Mouse (Mus musculus) liver, embryonic 12.5 days (tissue): ENCODE measurements around the gene Med14. TPM values are rescaled to one million over a fixed set of nuclear protein-coding genes. Genes with fewer than 3 reads are reported as not detected.

Source experiments
- ATAC-seq: fragments of 200-750 bp; cut with Nextera tagmentation; 2 replicates; pipeline ENCODE4 v1.8.0; 2017; ENCODE audit warnings: moderate number of reproducible peaks, mild to moderate bottlenecking, moderate library complexity
- H3K27ac ChIP-seq: fragments of 300-500 bp; sonication (generic); 2 replicates; pipeline ENCODE4 v1.5.1; 2016; ENCODE audit warnings: mild to moderate bottlenecking
- H3K27me3 ChIP-seq: fragments of 300-500 bp; sonication (generic); replicated peaks from 2 replicates; pipeline ENCODE4 v1.6.1; 2016; ENCODE audit warnings: mild to moderate bottlenecking, moderate library complexity
- H3K36me3 ChIP-seq: fragments of 300-500 bp; sonication (generic); 2 replicates; pipeline ENCODE4 v1.6.1; 2016; ENCODE audit warnings: mild to moderate bottlenecking, moderate library complexity
- H3K4me1 ChIP-seq: fragments of 300-500 bp; sonication (generic); 2 replicates; pipeline ENCODE4 v1.6.1; 2016
- H3K4me2 ChIP-seq: fragments of 300-500 bp; sonication (generic); 2 replicates; pipeline ENCODE4 v1.6.1; 2016; ENCODE audit warnings: mild to moderate bottlenecking, moderate library complexity
- H3K4me3 ChIP-seq: fragments of 300-500 bp; sonication (generic); 2 replicates; pipeline ENCODE4 v1.5.1; 2016; ENCODE audit warnings: mild to moderate bottlenecking, moderate library complexity
- H3K9ac ChIP-seq: fragments of 300-500 bp; sonication (generic); 2 replicates; pipeline ENCODE4 v1.6.1; 2016; ENCODE audit warnings: mild to moderate bottlenecking, moderate library complexity
- H3K9me3 ChIP-seq: fragments of 300-500 bp; sonication (generic); replicated peaks from 2 replicates; pipeline ENCODE4 v1.6.1; 2016; ENCODE audit warnings: mild to moderate bottlenecking, moderate library complexity
- WGBS: fragments of 180-500 bp; shearing (Covaris S2); methylation state at CpG from one replicate; pipeline ENCODE4 v1.1.7; 2016; ENCODE audit not compliant: insufficient replicate concordance; 5-methylcytosine and 5-hydroxymethylcytosine counted together
- polyA plus RNA-seq: library from polyadenylated mRNA; unstranded; fragments of >200 nt; fragmentation: Nextera tagmentation; extraction: Ambion mirVana; gene quantifications from 2 replicates; pipeline ENCODE4 v1.2.1, GENCODE M21; 2016

Gene Med14
- polyA plus RNA-seq, 1 experiment from 2014 or later: 7.9 TPM

DNA sequence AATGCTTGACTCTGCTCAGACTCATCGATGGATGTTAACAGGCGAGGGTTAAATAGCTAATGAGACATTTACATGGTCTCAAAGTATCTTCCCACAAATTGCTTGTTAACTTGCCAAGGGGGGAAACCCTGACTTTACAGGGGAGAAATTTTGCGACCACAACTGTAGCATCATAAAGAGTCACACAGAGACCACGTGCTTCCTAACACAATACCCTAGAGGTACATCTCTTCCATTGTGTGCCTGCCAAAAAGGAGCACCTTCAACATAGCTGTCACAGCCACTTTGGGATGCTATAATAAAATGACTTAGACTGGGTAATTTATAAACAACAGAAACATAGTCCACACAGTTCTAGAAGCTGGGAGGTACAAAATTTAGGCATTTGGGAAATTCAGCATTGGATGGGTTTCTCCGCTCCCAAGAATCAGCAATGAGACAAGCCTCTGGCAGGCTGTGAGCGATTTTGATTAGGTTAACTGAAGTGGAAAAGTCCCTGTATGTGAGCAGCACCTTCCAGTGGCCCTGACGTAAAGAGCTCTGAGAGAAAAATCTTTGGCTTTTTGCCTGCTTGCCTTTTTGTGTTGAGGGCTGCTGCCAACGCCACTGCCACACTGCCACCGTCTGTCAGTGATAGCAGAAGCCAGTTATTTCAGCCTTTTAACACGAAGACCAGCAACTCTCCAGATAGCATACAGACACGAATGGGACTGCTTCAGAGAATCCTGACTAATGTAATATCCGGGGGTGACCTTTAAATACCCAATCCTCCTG lies 116.2 kb downstream of the Med14 start:
- no peaks in the 10 kb centered on the region for H3K4me1 ChIP-seq
- no peak for ATAC-seq
- WGBS: 61% methylated on average over 12 of the region's 12 CpGs

GRCm38 (mm10) chrX:12644976-12645375 lies 116.9 kb downstream of the Med14 start:
- Histone ChIP-seq H3K9ac (no peak overlapping the region), H3K4me1 (no peaks in the 10 kb centered on the region), H3K4me3 (no peak overlapping the region), H3K27ac (no peak overlapping the region), H3K36me3 (0 out of 2 replicates have a peak, but pooled peaks cover under 1% of the 10 kb centered on the region), H3K27me3 (no peaks in the 10 kb centered on the region; the same call in 1 of the 2 replicates), H3K9me3 (no peaks in the 10 kb centered on the region), H3K4me2 (no peak overlapping the region)
- 49% methylated on average over 2 of the region's 2 CpGs for WGBS
- no peak for ATAC-seq

More for the DNA sequence above, 116.2 kb downstream of the Med14 start:
- 0 out of 2 replicates have a peak, but pooled peaks cover 3% of the 10 kb centered on the region for H3K36me3 ChIP-seq
- no peak overlapping the region for H3K27ac ChIP-seq
- H3K4me3 ChIP-seq: no peak overlapping the region
- H3K9me3 ChIP-seq: no peaks in the 10 kb centered on the region
- no peak overlapping the region for H3K4me2 ChIP-seq
- H3K27me3 ChIP-seq: no peaks in the 10 kb centered on the region; the same call in 1 of the 2 replicates
- H3K9ac ChIP-seq: no peak overlapping the region

Other genes starting within 250 kb of the Med14 start
- 56.7 and 56.8 TPM in 2 replicates for gene Atp6ap2, start 174.3 kb downstream of the Med14 start, polyA plus RNA-seq
- gene 1810030O07Rik, start 88.4 kb downstream of the Med14 start, polyA plus RNA-seq: 19.6 and 20.0 TPM in 2 replicates